Mouse (Mus musculus) limb, embryonic 12.5 days (tissue): ENCODE measurements at regions not wholly inside any gene's neighbourhood (a gene's known extent, or its start where the extent isn't known, plus 50 kb on each side); places are given as distances from the start of the nearest gene placed in this dataset.

Experiments
- ATAC-seq: fragments of 200-750 bp; cut with Nextera tagmentation; 2 replicates; pipeline ENCODE4 v1.8.0; 2017; ENCODE audit warnings: low read depth, moderate TSS enrichment; ENCODE audit not compliant: insufficient number of reproducible peaks, insufficient read depth, low FRiP score, low TSS enrichment
- H3K27ac ChIP-seq: fragments of 300-500 bp; sonication (generic); 2 replicates; pipeline ENCODE4 v1.5.1; 2016; ENCODE audit warnings: mild to moderate bottlenecking, moderate library complexity
- H3K27me3 ChIP-seq: fragments of 300-500 bp; sonication (generic); 2 replicates; pipeline ENCODE4 v1.6.1; 2016; ENCODE audit warnings: mild to moderate bottlenecking, moderate library complexity
- H3K36me3 ChIP-seq: fragments of 300-500 bp; sonication (generic); 2 replicates; pipeline ENCODE4 v1.6.1; 2016; ENCODE audit warnings: mild to moderate bottlenecking, moderate library complexity
- H3K4me1 ChIP-seq: fragments of 300-500 bp; sonication (generic); replicated peaks from 2 replicates; pipeline ENCODE4 v1.6.1; 2016
- H3K4me2 ChIP-seq: fragments of 300-500 bp; sonication (generic); 2 replicates; pipeline ENCODE4 v1.6.1; 2016; ENCODE audit warnings: mild to moderate bottlenecking, moderate library complexity
- H3K4me3 ChIP-seq: fragments of 300-500 bp; sonication (generic); replicated peaks from 2 replicates; pipeline ENCODE4 v1.5.1; 2016; ENCODE audit warnings: mild to moderate bottlenecking
- H3K9ac ChIP-seq: fragments of 300-500 bp; sonication (generic); replicated peaks from 2 replicates; pipeline ENCODE4 v1.6.1; 2016; ENCODE audit warnings: mild to moderate bottlenecking, moderate library complexity
- H3K9me3 ChIP-seq: fragments of 300-500 bp; sonication (generic); 2 replicates; pipeline ENCODE4 v1.6.1; 2016; ENCODE audit warnings: mild to moderate bottlenecking, moderate library complexity
- WGBS: fragments of 180-500 bp; shearing (Covaris S2); methylation state at CpG from one replicate; pipeline ENCODE4 v1.1.7; 2016; 5-methylcytosine and 5-hydroxymethylcytosine counted together

DNA sequence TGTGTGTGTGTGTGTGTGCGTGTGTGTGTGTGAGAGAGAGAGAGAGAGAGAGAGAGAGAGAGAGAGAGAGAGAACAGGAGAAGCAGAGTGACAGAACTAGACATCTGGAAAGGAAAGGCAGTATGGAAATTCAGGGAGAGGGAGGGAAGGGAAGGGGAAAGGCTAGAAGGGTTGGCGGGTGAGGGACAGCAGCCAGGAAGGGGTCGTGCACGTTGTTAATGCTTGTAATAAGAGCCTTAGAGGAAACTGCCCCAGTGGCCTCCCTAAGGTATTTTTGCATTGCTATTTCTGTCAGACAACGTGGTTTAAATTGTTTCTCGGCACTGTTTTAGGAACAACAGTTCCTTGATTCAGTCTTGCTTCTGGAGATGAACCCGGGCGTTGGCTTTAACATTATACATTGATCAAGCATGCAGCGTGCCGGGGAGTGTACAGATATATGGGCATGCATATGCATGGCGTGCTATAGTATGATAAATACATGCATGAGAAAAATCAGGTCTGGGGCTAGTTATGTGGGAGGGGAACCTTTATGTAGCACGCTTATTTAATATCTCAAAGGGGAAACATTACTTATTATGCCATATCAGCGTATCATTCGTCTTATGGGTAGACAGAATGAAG, 52.6 kb upstream of the Ptgfrn start:
- Histone ChIP-seq H3K27ac (peak overlapping the region; percentile 92), H3K27me3 (no peaks in the 10 kb centered on the region), H3K36me3 (no peaks in the 10 kb centered on the region), H3K4me1 (peaks cover 51% of the 10 kb centered on the region), H3K9ac (no peak overlapping the region), H3K9me3 (no peaks in the 10 kb centered on the region), H3K4me2 (peak overlapping the region; percentile 39), H3K4me3 (no peak overlapping the region)
- WGBS, result 40% methylated on average over 14 of the region's 14 CpGs
- ATAC-seq, result 0 out of 2 replicates have a peak, but pooled peaks have one; percentile 27

DNA sequence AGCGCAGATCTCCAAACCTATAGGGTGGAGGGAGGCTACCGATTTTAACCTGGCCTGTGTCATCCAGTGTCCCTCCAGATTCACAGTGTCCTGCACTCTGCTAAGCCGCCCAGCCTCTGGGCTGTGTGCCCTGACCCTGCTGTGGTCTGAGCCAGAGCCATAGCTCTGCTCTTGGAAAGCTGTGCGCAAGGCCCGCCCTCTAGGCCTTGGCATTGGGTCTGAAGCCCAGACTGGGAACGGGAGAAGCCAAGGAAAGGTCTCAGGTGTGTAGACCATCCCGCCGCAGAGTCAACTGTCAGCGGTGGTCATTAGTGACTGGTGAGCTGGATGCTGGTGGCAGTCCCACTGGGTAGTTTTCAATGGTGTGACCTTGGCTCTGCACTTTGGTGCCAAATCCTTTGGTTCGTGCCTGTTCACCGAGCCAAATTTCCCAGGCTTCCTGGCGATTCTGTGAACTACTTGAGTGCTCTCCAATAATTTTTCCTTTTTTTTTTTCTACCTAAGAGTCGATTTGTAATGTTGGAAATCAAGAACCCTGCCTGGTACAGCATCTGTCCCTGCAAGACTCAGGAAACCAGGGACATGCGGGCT, 52.0 kb upstream of the Ptgfrn start:
- Histone ChIP-seq H3K27me3 (no peaks in the 10 kb centered on the region), H3K36me3 (no peaks in the 10 kb centered on the region), H3K27ac (peak overlapping the region; percentile 92), H3K9ac (peak overlapping the region; percentile 31; the same call in 1 of the 2 replicates), H3K4me2 (peak overlapping the region; percentile 39), H3K9me3 (no peaks in the 10 kb centered on the region), H3K4me3 (no peak overlapping the region), H3K4me1 (peaks cover 51% of the 10 kb centered on the region)
- 31% methylated on average over 14 of the region's 14 CpGs for WGBS
- no peak for ATAC-seq

DNA sequence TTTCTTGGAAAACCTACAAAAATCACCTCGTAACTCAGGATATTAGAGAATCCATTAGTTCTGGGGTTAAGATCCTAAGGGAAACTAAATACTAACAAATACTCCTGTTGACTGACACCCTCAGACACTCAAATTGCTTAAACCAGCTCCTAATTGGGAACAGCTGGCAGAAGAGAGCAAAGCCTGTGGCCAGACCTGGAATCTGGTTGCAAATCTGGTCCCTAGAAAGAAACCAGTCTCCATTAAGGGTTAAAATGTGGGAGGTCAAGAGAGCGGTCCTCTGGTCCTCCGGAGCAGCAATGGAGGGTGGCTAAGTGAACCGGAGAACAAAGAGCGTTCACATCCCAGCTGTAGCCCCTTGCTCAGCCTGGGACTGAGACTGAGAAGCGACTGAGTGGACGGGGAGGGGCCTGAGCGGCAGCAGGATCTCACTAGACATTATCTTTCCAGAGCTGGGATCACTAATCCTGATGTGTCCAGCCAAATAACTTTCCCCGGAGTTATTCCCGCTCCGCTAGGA, 51.4 kb upstream of the Ptgfrn start:
- peak overlapping the region; percentile 39 for H3K4me2 ChIP-seq
- no peak overlapping the region for H3K4me3 ChIP-seq
- H3K27ac ChIP-seq, result peak overlapping the region; percentile 92
- H3K4me1 ChIP-seq, result peaks cover 51% of the 10 kb centered on the region
- WGBS, result 7% methylated on average over 11 of the region's 11 CpGs
- no peaks in the 10 kb centered on the region for H3K27me3 ChIP-seq
- H3K9me3 ChIP-seq, result no peaks in the 10 kb centered on the region
- H3K36me3 ChIP-seq, result no peaks in the 10 kb centered on the region
- peak; percentile 45; the same call in 1 of the 2 replicates for ATAC-seq
- peak overlapping the region; percentile 31; the same call in 1 of the 2 replicates for H3K9ac ChIP-seq
